Mouse (Mus musculus) frontal cortex, adult 2 months (tissue): ENCODE data around the gene Dcakd. TPM values are rescaled to one million over a fixed set of nuclear protein-coding genes. Genes with fewer than 3 reads are reported as not detected.

Experiments
- DNase-seq, 2 experiments: peaks; one replicate each; pipeline ENCODE4 v3.0.0; 2022; ENCODE audit warnings: low spot score in 1 of 2; ENCODE audit errors: extremely low spot score in 1 of 2
- polyA plus RNA-seq: library from polyadenylated mRNA; depleted of rRNA; stranded (reverse); fragments of >200 nt; gene quantifications from 2 replicates; pipeline ENCODE4 v1.2.3, GENCODE M21; 2012

Dcakd gene
- polyA plus RNA-seq, 1 experiment: 88.0 TPM

DNA sequence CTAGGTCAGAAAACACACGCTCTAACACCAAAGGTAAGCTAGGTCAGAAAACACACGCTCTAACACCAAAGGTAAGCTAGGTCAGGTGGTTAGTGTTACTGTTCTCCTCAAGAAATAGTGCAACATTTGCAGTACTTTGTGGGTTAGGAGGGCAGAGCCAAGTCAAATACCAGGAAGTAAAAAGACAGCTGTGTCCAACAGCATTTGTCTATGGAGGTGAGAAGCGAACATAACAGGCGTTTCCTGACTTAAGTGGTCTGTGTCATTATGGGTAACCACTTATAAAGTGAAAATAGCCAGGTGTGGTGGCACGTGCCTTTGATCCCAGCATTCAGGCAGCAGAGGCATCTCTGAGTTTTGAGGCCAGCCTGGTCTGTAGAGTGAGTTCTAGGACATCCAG, 21.5 kb upstream of the Dcakd start:
- DNase-seq: no peak

GRCm38 (mm10) chr11:103046286-103046685, 18.2 kb upstream of the Dcakd start:
- no peak for DNase-seq

GRCm38 (mm10) chr11:103043982-103044381, 15.8 kb upstream of the Dcakd start:
- DNase-seq: no peak

GRCm38 (mm10) chr11:103042828-103043227, 14.7 kb upstream of the Dcakd start:
- no peak for DNase-seq

DNA sequence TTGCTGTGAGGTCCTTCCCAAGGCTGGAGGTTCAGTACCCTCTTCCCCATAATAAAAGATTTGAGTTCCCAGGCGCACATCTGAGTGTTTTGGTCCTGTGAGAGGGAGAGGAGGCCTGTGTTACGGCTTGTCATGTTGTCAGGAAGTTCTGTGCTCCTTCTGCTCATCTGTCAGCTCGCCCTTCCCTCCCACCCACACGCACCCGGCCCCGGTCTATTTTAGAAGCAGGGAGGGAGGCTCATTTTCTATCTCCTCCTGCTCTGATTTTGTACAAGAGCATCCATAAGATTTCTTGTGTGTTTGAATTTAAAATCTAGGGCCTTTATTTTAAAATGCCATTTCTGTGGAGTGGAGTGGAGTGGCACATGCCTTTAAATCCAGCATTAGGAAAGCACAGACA, 9.9 kb upstream of the Dcakd start:
- peak; percentile 55 to 72 for DNase-seq

DNA sequence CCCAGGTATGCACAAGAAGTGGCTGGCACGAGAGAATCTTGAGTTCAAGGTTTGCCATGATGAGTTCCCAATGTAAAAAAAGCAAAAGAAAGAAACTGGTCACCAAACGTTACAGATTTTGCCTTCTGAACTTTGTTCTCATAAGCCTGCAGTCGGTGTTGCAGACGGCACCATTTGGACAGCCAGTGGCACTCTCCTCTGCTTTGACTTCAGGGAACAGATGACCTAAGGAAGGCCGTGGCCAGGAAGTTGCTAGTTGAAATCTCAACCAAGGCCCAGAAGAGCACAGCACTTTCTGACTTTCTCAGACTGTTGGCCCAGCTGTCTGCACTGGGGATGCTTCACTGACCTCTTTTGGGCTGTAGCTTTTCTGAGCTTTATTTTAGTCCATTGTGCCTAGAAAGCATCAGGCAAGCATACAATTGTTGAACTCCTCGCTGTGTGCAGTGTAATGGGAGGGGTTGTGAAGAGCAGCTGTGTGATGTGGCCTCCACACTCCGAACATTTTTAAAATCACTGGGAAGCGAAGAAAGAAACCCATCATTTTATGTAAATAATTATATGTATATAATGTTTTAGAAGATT, 8.8 kb upstream of the Dcakd start:
- DNase-seq: no peak

- DNase-seq: no peak
Observed at GRCm38 (mm10) chr11:103035007-103035406, 6.9 kb upstream of the Dcakd start.

- peak; percentile 68 to 78 for DNase-seq
Observed at GRCm38 (mm10) chr11:103033030-103033429, 4.9 kb upstream of the Dcakd start.

DNA sequence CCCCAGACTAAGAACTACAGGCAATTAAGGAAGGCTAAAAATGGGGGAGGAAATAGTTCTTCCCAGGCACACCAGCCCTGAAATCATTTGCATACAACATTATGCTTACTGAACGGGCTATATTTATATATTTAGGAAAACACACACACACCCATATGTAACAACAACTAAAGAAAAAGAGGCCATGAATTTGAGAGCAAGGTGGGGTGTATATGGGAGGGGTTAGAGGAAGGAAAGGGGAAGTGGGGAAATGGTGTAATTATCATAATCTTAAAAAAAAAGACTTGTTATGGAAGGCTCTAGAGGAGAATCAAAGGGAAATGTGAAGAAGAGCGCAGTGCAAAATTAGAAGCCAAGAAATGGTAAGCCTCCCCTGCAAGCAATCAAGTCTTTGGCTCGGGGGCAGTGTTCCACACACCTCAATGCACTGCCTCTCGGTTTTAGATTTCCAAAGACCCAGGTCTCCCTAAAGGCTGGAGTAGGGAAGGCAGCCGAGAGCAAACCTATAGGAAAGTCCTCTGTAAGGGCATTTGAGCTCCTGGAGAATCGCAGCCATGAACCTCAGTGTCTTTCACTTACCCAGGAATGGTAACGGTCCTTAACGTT, 460 bp downstream of the Dcakd start:
- DNase-seq: no peak

- DNase-seq: no peak
Observed at GRCm38 (mm10) chr11:103026901-103027300, 1.2 kb downstream of the Dcakd start.

DNA sequence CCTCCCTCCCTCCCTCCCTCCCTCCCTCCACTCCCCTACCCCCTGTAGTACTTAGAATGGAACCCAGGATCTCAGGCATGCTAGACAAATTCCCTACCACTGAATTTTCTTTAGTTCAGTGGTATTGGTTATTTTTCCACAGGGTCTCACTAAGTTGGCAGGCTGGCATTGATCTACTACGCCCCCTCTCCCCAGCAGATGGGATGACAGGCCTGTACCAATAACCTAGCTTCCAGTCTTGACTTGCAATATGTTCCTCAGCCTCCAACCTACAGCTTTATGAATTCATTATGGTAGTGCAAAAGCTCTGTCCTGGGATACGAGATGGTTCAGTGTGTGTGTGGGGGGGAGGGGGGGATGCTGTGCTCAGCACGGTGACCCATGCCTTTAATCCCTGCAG, 4.2 kb downstream of the Dcakd start:
- no peak for DNase-seq

- DNase-seq: no peak
Observed at GRCm38 (mm10) chr11:103020713-103021335, 7.3 kb downstream of the Dcakd start.

DNA sequence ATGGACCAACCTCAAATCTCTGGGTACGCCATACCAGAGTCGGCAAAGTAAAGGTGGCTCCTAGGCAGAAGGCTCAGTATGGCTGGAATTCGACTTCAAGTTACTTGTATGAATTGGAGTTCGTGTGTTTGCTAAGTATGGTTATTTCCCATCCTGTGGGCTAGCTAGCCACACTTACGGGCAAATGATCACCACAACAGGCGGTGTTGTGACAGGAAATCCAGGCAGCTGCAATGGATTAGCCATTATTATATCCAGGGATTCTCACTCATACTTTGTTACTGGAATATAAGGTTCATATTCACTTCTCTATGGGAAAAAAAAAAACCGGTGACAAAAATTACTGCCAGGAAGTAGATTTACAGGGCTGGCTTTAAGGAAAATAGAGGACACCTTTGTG, 8.8 kb downstream of the Dcakd start:
- DNase-seq: no peak

GRCm38 (mm10) chr11:103018860-103019259, 9.3 kb downstream of the Dcakd start:
- DNase-seq: no peak

DNA sequence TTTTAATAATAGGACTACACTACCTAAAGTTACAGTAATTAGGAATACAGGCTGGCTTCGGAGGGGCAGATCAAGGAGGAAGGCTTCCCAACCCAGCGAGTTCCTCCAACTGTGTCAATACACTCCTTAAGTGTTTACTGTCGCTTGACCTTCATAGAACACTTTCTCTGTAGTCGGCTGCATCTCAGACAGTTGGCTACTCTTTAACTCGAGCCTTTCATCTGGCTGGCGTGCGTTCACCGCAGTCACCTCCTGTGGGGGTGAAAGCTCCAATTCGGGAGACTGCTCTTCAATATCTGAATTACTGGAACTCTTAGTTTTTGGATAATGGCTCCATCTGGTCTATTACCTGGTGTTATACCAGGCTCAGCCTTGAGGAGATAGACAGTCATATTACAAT, 10.5 kb downstream of the Dcakd start:
- DNase-seq: no peak

DNA sequence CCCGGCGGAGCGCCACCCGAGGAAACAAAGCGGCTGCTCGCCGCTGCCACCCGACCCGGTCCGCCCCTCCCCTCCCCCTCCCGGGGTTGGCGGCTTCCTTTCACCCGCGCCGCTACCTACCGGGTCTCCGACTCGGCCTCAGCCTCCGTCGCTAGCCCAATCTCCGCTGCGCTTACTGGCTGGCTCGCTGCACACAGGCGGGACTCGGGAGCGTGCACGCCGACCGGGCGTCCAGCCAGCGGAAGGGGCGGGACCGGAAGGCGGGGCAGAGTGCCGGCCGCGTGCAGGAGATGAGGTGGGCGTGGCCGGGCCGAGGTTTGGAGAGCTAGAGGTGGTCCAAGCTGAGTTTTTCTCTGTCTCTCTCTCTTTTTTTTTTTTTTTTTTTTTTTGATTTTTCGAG, 11.2 kb downstream of the Dcakd start:
- DNase-seq: peak; percentile 89 to 99

DNA sequence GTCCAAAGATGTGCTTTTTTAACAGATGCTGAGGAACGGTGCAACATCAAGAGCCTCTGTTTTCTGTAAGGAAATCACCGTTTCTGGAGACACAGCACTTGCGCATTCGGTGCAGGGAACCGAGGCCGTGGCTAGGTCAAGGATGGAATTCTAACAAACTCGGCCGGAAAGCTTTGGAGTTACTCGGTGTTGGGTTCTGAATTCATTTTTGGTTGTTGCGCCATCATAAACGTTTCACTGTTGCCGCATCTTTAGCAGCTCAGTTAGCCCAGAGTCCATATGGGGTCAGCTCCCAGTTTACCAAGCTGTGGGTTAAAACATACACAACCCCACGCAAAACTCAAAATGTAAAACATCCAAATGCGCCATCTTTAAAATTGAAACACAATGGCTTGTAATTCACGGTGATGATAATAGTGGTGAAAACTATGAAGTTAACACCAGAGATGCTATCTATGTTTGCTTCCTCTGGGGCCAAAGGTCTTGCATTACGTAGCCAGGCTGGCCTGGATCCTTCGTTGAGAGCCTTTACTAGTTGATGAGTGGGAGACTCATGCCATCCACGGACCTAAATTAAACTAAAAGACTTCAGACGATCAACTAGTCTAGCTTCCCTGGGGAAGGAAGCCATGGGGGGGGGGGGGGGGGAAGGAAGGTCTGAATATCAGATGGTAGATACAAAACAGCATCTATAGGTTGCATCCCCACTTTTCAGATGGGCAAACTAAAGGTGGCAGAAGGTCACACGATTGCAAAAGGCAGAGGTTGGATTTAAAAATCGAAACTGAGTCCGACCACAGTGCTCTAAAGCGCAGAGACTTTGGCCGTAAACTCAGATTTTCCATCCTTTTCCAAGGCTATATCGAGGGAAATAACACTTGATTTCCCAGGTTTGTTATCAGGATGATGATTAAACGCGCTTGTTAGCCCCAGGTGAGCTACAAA, 12.0 kb downstream of the Dcakd start:
- no peak for DNase-seq

GRCm38 (mm10) chr11:103011206-103011497, 17.0 kb downstream of the Dcakd start:
- DNase-seq: no peak

GRCm38 (mm10) chr11:103010454-103011205, 17.5 kb downstream of the Dcakd start:
- no peak for DNase-seq

GRCm38 (mm10) chr11:103009208-103009607, 18.9 kb downstream of the Dcakd start:
- no peak for DNase-seq

- no peak for DNase-seq
Observed at GRCm38 (mm10) chr11:103008558-103008957, 19.6 kb downstream of the Dcakd start.
